Mouse (Mus musculus): ENCODE results near the gene Cox7a1.
A peak's percentile ranks its signal among the peaks of the same experiment; 100 is the strongest.

Cox7a1 gene

GRCm38 (mm10) chr7:30220008-30220356 lies 36.0 kb downstream of the Cox7a1 start:
- DNase-seq (ENCODE audit: low spot score) = no peak

GRCm38 (mm10) chr7:30221433-30221832 lies 37.5 kb downstream of the Cox7a1 start:
- DNase-seq (ENCODE audit: low spot score) = no peak

- no peak for DNase-seq (ENCODE audit: low spot score)
These were observed 38.3 kb downstream of the Cox7a1 start for GRCm38 (mm10) chr7:30222205-30222604.

- DNase-seq (ENCODE audit: low spot score) = no peak
These were observed 40.3 kb downstream of the Cox7a1 start for GRCm38 (mm10) chr7:30224206-30224605.

- no peak for DNase-seq (ENCODE audit: low spot score)
These were observed 47.4 kb downstream of the Cox7a1 start for GRCm38 (mm10) chr7:30231328-30231668.

GRCm38 (mm10) chr7:30231669-30232454 lies 47.9 kb downstream of the Cox7a1 start, which contains the start of the genes Polr2i and Tbcb:
Gene Polr2i, plus strand, starts transcription at chr7:30231948.
Gene Tbcb, minus strand, starts transcription at chr7:30232272.
- DNase-seq (ENCODE audit: low spot score) = peak; percentile 93

- DNase-seq (ENCODE audit: low spot score) = no peak
These were observed 48.7 kb downstream of the Cox7a1 start for GRCm38 (mm10) chr7:30232631-30233148.

- no peak for DNase-seq (ENCODE audit: low spot score)
These were observed 49.4 kb downstream of the Cox7a1 start for GRCm38 (mm10) chr7:30233387-30233786.

- no peak for DNase-seq (ENCODE audit: low spot score)
These were observed 50.4 kb downstream of the Cox7a1 start for GRCm38 (mm10) chr7:30234276-30234858.

GRCm38 (mm10) chr7:30235091-30235490 lies 51.1 kb downstream of the Cox7a1 start:
- no peak for DNase-seq (ENCODE audit: low spot score)

- no peak for DNase-seq (ENCODE audit: low spot score)
These were observed 51.7 kb downstream of the Cox7a1 start, which contains the start of gene Ovol3 for GRCm38 (mm10) chr7:30235625-30236024. Gene Ovol3, minus strand, starts transcription at chr7:30235725.

Measured in urinary bladder, postnatal 10 days (tissue).